Mouse (Mus musculus): Measurements from ENCODE around the gene Gsta1. TPM values are rescaled to one million over a fixed set of nuclear protein-coding genes. Genes with fewer than 3 reads are reported as not detected.

Gsta1 gene
- polyA plus RNA-seq, 1 experiment, result not detected

DNA sequence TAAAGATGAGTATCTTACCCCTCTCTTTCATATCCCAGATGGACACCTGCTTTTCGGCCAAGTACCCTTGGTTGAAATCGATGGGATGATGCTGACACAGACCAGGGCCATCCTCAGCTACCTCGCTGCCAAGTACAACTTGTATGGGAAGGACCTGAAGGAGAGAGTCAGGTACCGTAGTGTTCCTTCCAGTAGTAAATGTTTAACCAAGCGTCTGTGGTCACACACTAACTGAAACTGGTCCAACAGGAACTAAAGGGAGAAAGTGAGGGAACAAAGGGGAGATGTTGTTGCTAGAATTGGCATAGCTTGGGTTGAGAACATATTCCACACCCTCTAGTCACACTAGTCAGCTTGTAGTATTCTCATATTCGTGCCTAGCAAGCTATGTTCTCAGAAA is 26.3 kb upstream of the Gsta1 start:
- no peak for TF ChIP-seq CTCF (IDR thresholded peaks at IDR 0.05; ENCODE audit: extremely low read depth, insufficient read depth, low read length)
- TF ChIP-seq POLR2A (IDR thresholded peaks at IDR 0.05; ENCODE audit: extremely low read depth, insufficient read depth, low read length), result no peak
- H3K4me1 ChIP-seq (ENCODE audit: control insufficient read depth, insufficient read depth, low read length), result no peaks in the 10 kb centered on the region

DNA sequence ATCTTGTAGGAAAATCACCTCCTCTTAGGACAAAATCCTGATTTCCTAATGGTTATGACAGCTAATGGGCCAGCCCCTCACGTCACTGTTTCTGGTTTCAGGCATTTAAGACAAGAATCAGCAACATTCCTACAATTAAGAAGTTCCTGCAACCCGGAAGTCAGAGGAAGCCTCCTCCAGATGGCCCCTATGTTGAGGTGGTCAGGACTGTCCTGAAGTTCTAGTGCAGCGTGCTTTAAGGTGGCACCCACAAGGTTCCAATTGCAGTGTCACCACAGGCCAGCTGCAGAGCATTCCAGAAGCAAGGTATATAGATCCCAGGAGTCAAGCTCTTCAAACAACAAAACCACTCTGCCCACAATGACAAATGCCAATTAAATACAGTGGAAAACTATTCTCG is 21.5 kb upstream of the Gsta1 start:
- H3K4me3 ChIP-seq (ENCODE audit: insufficient read depth, low read length), result no peak overlapping the region
- H3K27ac ChIP-seq (ENCODE audit: insufficient read depth, low read length), result no peak overlapping the region
- H3K4me1 ChIP-seq (ENCODE audit: control insufficient read depth, insufficient read depth, low read length), result no peaks in the 10 kb centered on the region
- TF ChIP-seq POLR2A (IDR thresholded peaks at IDR 0.05; ENCODE audit: extremely low read depth, insufficient read depth, low read length), result no peak
- no peak for TF ChIP-seq CTCF (IDR thresholded peaks at IDR 0.05; ENCODE audit: extremely low read depth, insufficient read depth, low read length)

More for the DNA sequence above, 26.3 kb upstream of the Gsta1 start:
- Histone ChIP-seq H3K4me3 (ENCODE audit: insufficient read depth, low read length) (no peak overlapping the region), H3K27ac (ENCODE audit: insufficient read depth, low read length) (no peak overlapping the region)

DNA sequence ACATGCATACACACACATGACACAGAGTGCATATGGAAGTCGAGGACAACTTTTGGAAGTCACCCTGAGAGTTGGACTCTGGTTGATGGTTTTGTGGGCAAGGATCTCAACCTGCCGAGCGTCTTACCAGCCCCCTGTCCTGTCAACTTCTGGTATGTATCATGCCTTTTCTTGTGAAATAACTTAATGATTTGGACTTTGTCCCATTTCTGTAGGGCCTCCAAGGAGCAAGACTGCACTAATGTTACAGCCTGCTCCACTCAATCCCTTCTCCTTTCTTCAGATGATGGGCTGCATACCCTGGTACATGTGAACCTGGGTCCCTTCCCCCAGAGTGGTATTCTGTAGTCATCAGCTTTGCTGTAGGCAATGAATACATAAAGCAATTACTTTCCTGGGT is 20.4 kb upstream of the Gsta1 start:
- Histone ChIP-seq H3K4me3 (ENCODE audit: insufficient read depth, low read length) (no peak overlapping the region), H3K27ac (ENCODE audit: insufficient read depth, low read length) (no peak overlapping the region), H3K4me1 (ENCODE audit: control insufficient read depth, insufficient read depth, low read length) (no peaks in the 10 kb centered on the region)
- TF ChIP-seq POLR2A (IDR thresholded peaks at IDR 0.05; ENCODE audit: extremely low read depth, insufficient read depth, low read length), result no peak
- TF ChIP-seq CTCF (IDR thresholded peaks at IDR 0.05; ENCODE audit: extremely low read depth, insufficient read depth, low read length), result no peak

DNA sequence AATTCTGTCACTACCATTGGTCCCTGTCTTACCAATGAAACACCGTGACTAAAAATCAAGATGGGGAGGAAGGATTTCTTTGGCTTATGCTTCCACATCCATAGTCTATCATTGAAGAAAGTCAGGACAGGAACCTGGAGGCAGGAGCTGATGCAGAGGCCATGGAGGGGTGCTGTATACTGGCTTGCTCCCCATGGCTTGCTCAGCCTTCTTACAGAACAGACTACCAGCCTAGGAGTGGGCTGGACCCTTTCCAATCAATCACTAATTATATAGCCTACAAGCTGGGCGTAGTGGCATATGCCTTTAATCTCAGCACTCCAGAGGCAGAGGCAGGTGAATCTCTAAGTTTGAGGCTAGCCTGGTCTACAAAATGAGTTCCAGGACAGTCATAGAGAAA is 19.6 kb upstream of the Gsta1 start:
- Histone ChIP-seq H3K4me3 (ENCODE audit: insufficient read depth, low read length) (no peak overlapping the region), H3K27ac (ENCODE audit: insufficient read depth, low read length) (no peak overlapping the region), H3K4me1 (ENCODE audit: control insufficient read depth, insufficient read depth, low read length) (no peaks in the 10 kb centered on the region)
- no peak for TF ChIP-seq CTCF (IDR thresholded peaks at IDR 0.05; ENCODE audit: extremely low read depth, insufficient read depth, low read length)
- no peak for TF ChIP-seq POLR2A (IDR thresholded peaks at IDR 0.05; ENCODE audit: extremely low read depth, insufficient read depth, low read length)

DNA sequence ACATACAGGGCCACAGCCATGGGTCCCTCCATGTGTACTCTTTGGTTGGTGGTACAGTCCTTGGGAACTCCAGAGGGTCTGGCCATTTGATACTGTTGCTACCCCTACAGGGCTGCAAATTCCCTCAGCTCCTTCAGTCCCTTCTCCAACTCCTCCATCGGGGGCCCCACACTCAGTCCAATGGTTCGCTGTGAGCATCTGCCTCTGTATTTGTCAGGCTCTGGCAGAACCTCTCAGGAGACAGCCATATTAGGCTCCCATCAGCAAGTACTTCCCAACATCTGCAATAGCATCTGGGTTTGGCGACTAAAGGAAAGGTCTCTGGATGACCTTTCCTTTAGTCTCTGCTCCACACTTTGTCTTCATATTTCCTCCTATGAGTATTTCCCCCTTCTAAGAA is 18.9 kb upstream of the Gsta1 start:
- no peak overlapping the region for H3K27ac ChIP-seq (ENCODE audit: insufficient read depth, low read length)
- no peaks in the 10 kb centered on the region for H3K4me1 ChIP-seq (ENCODE audit: control insufficient read depth, insufficient read depth, low read length)
- TF ChIP-seq CTCF (IDR thresholded peaks at IDR 0.05; ENCODE audit: extremely low read depth, insufficient read depth, low read length), result no peak
- TF ChIP-seq POLR2A (IDR thresholded peaks at IDR 0.05; ENCODE audit: extremely low read depth, insufficient read depth, low read length), result no peak
- no peak overlapping the region for H3K4me3 ChIP-seq (ENCODE audit: insufficient read depth, low read length)

DNA sequence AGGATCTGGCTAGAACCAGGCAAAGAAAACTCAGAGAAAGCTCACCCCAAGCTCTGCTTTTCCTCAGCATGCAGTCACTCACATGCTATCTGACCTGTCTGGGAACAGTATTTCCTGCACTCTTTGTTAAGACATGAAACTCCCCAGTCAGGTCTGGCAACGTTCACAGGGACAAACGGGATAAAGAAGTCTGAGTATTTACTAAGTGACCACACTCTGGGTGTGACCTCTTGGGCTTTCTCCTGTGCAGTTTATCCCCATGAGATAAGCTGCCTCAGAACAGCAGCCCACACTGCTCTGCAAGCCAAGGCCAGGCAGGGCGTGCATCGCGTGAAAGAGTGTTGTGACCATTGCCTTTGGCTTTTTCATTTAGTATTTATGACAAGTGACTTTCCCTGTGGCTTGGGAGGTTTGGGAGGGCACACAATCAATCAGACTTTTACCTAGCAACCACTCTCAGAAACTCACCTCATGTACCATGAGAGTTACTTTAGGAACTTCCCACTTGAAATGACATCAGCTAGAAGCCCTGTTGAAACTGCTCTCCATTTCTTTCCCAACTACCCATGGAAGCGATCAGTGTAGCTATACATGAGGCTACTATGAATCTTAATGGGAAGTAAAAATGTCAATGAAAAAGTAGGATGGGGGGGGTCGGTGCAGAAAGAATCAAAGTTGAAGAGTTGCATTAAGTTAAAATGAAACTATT is 18.0 kb upstream of the Gsta1 start:
- Histone ChIP-seq H3K27ac (ENCODE audit: insufficient read depth, low read length) (no peak overlapping the region), H3K4me3 (ENCODE audit: insufficient read depth, low read length) (no peak overlapping the region), H3K4me1 (ENCODE audit: control insufficient read depth, insufficient read depth, low read length) (no peaks in the 10 kb centered on the region)
- TF ChIP-seq POLR2A (IDR thresholded peaks at IDR 0.05; ENCODE audit: extremely low read depth, insufficient read depth, low read length), result no peak
- no peak for TF ChIP-seq CTCF (IDR thresholded peaks at IDR 0.05; ENCODE audit: extremely low read depth, insufficient read depth, low read length)

DNA sequence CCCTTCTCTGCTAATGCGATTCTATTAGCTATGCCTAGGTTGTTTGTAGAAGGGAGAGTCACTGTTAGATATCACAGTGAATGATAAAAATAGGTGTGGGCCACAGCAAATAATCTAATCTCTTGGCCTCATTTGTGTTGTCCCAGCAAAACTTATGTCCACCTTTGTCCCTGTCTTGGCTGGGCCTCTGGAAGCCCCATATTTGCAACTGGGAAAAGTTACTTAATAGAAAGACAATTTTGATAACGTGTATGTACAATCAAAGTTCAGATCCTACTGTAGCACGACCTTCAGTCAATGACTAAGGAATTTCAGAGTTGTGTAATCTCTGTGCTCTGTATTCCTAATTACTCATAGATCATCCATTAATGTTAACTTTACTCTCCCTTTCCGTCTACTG is 13.4 kb upstream of the Gsta1 start:
- Histone ChIP-seq H3K27ac (ENCODE audit: insufficient read depth, low read length) (no peak overlapping the region), H3K4me1 (ENCODE audit: control insufficient read depth, insufficient read depth, low read length) (no peaks in the 10 kb centered on the region), H3K4me3 (ENCODE audit: insufficient read depth, low read length) (no peak overlapping the region)
- no peak for TF ChIP-seq CTCF (IDR thresholded peaks at IDR 0.05; ENCODE audit: extremely low read depth, insufficient read depth, low read length)
- TF ChIP-seq POLR2A (IDR thresholded peaks at IDR 0.05; ENCODE audit: extremely low read depth, insufficient read depth, low read length), result no peak

DNA sequence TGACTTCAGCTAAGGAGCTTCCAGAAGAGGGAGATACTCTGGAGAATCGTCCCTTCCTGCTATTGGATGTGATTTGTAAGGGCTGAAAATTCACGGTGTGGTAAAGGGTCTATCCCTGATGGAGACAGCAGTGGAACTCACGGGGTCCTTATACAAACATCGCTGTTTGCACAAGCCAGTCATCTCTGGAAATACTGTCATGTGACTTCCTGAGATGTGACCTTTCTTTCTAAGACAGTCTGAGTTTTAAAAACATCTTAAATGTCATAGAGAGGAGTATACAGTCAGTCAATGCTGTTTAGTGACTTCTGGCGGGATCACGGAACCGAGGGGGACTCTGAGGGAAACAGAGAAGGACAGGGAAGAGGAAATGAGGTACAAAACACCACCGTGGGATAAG is 7.8 kb upstream of the Gsta1 start:
- Histone ChIP-seq H3K27ac (ENCODE audit: insufficient read depth, low read length) (no peak overlapping the region), H3K4me3 (ENCODE audit: insufficient read depth, low read length) (no peak overlapping the region), H3K4me1 (ENCODE audit: control insufficient read depth, insufficient read depth, low read length) (no peaks in the 10 kb centered on the region)
- TF ChIP-seq CTCF (IDR thresholded peaks at IDR 0.05; ENCODE audit: extremely low read depth, insufficient read depth, low read length) (no peak), POLR2A (IDR thresholded peaks at IDR 0.05; ENCODE audit: extremely low read depth, insufficient read depth, low read length) (no peak)

DNA sequence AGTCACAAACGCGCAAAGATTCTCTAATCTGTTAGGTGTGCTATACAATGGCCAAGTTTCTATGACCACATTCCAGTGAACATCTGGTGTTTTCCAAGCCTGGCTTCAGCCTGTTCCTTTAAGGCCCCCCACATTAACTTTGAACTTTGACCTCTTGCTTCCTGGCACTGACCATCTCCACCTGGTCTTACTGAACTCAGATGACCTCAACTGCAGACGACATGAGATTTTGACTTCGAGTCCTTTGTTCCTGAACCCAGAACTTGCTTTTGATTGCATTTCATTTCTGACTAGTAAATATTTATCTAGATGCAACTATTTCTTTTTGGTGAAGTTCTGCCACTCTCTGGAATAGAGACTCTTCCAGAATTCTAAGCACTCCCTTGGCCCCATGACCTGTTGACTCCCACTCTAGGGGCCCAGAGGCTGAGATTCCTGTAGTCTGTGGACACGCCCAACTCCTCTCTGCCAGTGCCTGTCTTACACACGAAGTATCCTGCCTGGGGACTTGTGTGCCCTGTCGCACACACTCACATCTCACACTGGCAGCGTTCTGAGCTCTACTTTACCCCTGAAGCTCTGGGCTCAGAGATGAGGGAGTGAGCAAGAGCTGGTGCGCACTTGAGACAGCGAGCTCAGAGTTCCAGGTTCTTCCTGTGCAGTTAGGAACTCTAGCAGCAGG is 7.1 kb upstream of the Gsta1 start:
- H3K4me3 ChIP-seq (ENCODE audit: insufficient read depth, low read length), result no peak overlapping the region
- no peak for TF ChIP-seq POLR2A (IDR thresholded peaks at IDR 0.05; ENCODE audit: extremely low read depth, insufficient read depth, low read length)
- TF ChIP-seq CTCF (IDR thresholded peaks at IDR 0.05; ENCODE audit: extremely low read depth, insufficient read depth, low read length), result no peak
- no peak overlapping the region for H3K27ac ChIP-seq (ENCODE audit: insufficient read depth, low read length)
- no peaks in the 10 kb centered on the region for H3K4me1 ChIP-seq (ENCODE audit: control insufficient read depth, insufficient read depth, low read length)

DNA sequence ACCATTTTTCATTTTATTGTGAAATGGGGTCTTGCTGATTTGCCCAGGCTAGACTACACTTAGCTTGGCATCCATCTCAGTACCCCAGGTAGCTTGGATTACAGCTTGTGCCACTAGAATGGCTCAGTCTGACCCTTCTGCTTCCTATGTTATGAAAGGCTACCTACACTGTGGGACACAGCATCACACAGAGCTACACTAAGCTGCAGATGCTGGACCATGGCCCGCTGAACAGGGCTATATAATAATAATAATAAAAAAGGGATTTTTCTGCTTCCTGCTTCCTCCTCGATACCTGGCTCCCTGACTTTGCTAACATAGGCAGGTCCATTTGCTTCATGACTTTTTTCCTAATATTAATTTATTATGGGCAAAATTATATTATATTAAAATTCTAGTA is 6.0 kb upstream of the Gsta1 start:
- no peak overlapping the region for H3K27ac ChIP-seq (ENCODE audit: insufficient read depth, low read length)
- no peak overlapping the region for H3K4me3 ChIP-seq (ENCODE audit: insufficient read depth, low read length)
- H3K4me1 ChIP-seq (ENCODE audit: control insufficient read depth, insufficient read depth, low read length), result no peaks in the 10 kb centered on the region
- TF ChIP-seq CTCF (IDR thresholded peaks at IDR 0.05; ENCODE audit: extremely low read depth, insufficient read depth, low read length) (no peak), POLR2A (IDR thresholded peaks at IDR 0.05; ENCODE audit: extremely low read depth, insufficient read depth, low read length) (no peak)
